12 mouse cellular contexts compared by ENCODE assay signal in genomic region chr1:138564677-138565076, GRCm38 (mm10).
"Had no signal": no experiment of that assay in that cellular context is flagged by ENCODE, and none has a peak within 500 bp of the region (broad histone marks: within the 10 kb centered on the region; RNA-seq: fewer than 3 reads in every experiment).

No protein-coding gene starts in this region.

- H3K4me1 ChIP-seq: intestine, embryonic 15.5 days; limb, embryonic 13.5 days; stomach, embryonic 15.5 days had no signal

- H3K27ac ChIP-seq: intestine, embryonic 15.5 days; limb, embryonic 13.5 days; midbrain, embryonic 10.5 days; neural tube, embryonic 15.5 days; stomach, embryonic 15.5 days had no signal

- DNase-seq: kidney, adult 18-20 months; kidney, postnatal 14 days; left cerebral cortex, postnatal 4 days; lung, adult 18-20 months; midbrain, embryonic 14.5 days; thymus, postnatal 4 days had no signal

- H3K4me2 ChIP-seq: intestine, embryonic 15.5 days; limb, embryonic 13.5 days; neural tube, embryonic 15.5 days; stomach, embryonic 15.5 days had no signal

- H3K9ac ChIP-seq: intestine, embryonic 15.5 days; limb, embryonic 13.5 days; neural tube, embryonic 15.5 days; stomach, embryonic 15.5 days had no signal

- H3K9me3 ChIP-seq: intestine, embryonic 15.5 days; limb, embryonic 13.5 days; midbrain, embryonic 10.5 days; neural tube, embryonic 15.5 days; stomach, embryonic 15.5 days had no signal

- H3K36me3 ChIP-seq: intestine, embryonic 15.5 days; midbrain, embryonic 10.5 days; neural tube, embryonic 15.5 days; stomach, embryonic 15.5 days had no signal

- H3K27me3 ChIP-seq: limb, embryonic 13.5 days; neural tube, embryonic 15.5 days; stomach, embryonic 15.5 days had no signal

- H3K4me3 ChIP-seq: intestine, embryonic 15.5 days; limb, embryonic 13.5 days; midbrain, embryonic 10.5 days; myocyte; neural tube, embryonic 15.5 days; stomach, embryonic 15.5 days had no signal

- ATAC-seq: intestine, embryonic 15.5 days had no signal
